Mouse (Mus musculus) CD4-positive, CD25-positive, alpha-beta regulatory T cell (primary cell): ENCODE results near the gene Gm3500. TPM values are rescaled to one million over a fixed set of nuclear protein-coding genes. Genes with fewer than 3 reads are reported as not detected.

Experiments used
- polyA plus RNA-seq: library from polyadenylated mRNA; unstranded; fragments of 100-300 nt; shearing (Covaris generic); gene quantifications from one replicate; pipeline ENCODE4 v1.2.1, GENCODE M21; 2017

Gm3500 gene
- 3.7 TPM for polyA plus RNA-seq

DNA sequence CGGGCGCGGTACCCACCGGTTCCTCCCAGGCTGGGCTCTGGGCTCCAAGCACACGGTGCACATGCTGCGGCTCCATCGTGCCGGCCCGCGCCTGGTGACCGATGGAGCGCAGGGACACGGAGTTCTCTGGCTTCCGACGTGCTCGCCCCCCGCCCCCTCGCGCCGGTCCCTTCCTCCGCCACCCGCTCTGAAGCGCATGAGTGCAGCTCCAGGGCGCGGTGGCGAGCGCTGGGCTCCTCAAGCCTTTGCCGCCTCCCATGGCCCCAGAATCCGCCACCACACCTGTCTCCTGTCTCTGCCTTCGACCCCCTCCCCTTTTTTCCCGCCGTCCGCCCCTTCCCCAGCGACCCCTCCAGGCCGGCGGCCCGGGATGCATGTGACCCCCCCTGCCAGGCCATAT is at the start of gene Gm3500:
Gene Gm3500, minus strand, starts transcription at position 101 of the 400 bp plus-strand sequence.

DNA sequence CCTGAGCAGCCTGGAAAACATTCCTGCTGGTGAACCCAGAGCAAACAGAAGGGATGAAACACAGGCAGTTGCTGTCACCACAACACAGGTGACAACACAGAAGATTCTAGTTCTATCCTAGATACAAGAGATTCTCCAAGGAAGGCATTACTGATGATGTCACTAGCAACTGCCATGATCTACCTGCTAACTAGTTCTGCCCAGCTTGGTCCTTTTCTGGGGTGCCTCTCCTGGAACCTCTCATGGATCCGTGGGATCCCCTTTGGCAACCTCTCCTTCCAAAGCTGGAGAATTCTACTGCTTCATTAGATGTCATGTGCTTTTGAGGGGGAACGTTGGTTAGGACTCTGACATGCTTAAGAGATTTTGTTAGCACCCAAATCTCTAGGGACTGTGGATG is 54.0 kb downstream of the Gm3500 start, which contains the start of gene Gm3542:
Gene Gm3542, minus strand, starts transcription at position 101 of the 400 bp plus-strand sequence.

Other genes starting within 250 kb of the Gm3500 start
- gene Gm3317, start 224.5 kb downstream of the Gm3500 start, polyA plus RNA-seq = not detected
- gene Gm8271, start 203.3 kb downstream of the Gm3500 start, polyA plus RNA-seq = not detected
- gene Gm3526, start 128.5 kb downstream of the Gm3500 start, polyA plus RNA-seq = not detected
- gene Gm3542, start 54.1 kb downstream of the Gm3500 start, polyA plus RNA-seq = not detected
- gene Gm3194, start 66.4 kb upstream of the Gm3500 start, polyA plus RNA-seq = 2.0 TPM
- not detected for gene Gm8246, start 88.8 kb upstream of the Gm3500 start, polyA plus RNA-seq
- not detected for gene Gm3187, start 95.2 kb upstream of the Gm3500 start, polyA plus RNA-seq
- gene Gm3488, start 112.6 kb upstream of the Gm3500 start, polyA plus RNA-seq = 2.8 TPM
- not detected for gene Gm3532, start 149.4 kb upstream of the Gm3500 start, polyA plus RNA-seq
- not detected for gene Gm8265, start 244.0 kb upstream of the Gm3500 start, polyA plus RNA-seq